Mouse (Mus musculus) left cerebral cortex, adult 18-20 months (tissue): ENCODE results near the gene Arfgef3. TPM values are rescaled to one million over a fixed set of nuclear protein-coding genes. Genes with fewer than 3 reads are reported as not detected.

Experiments used
- DNase-seq, 2 experiments: peaks; one replicate each; pipeline ENCODE4 v3.0.0; 2021 to 2022; ENCODE audit warnings: low spot score in 2 of 2, mixed read lengths in 1 of 2
- long read RNA-seq, 2 experiments: library from polyadenylated mRNA; stranded (forward); transcript quantifications; one replicate each; pipeline ENCODE4 v2.0.0; 2021
- total RNA-seq, 2 experiments: library from RNA; stranded (reverse); gene quantifications; 2 replicates each; pipeline ENCODE4 v1.2.3; 2021

Gene Arfgef3
- 10 to 100 TPM; 91.2 to 96.4 TPM for total RNA-seq
- long read RNA-seq, experiment 1, full-length matches to known transcripts = 3 of 18 reads
- long read RNA-seq, experiment 1, partial matches to known transcripts = 9 of 18 reads
- long read RNA-seq, experiment 1, other reads (novel, unspliced or antisense) = 6 of 18 reads
- long read RNA-seq, experiment 2, full-length matches to known transcripts = 1 of 10 reads
- long read RNA-seq, experiment 2, partial matches to known transcripts = 6 of 10 reads
- long read RNA-seq, experiment 2, other reads (novel, unspliced or antisense) = 3 of 10 reads

DNA sequence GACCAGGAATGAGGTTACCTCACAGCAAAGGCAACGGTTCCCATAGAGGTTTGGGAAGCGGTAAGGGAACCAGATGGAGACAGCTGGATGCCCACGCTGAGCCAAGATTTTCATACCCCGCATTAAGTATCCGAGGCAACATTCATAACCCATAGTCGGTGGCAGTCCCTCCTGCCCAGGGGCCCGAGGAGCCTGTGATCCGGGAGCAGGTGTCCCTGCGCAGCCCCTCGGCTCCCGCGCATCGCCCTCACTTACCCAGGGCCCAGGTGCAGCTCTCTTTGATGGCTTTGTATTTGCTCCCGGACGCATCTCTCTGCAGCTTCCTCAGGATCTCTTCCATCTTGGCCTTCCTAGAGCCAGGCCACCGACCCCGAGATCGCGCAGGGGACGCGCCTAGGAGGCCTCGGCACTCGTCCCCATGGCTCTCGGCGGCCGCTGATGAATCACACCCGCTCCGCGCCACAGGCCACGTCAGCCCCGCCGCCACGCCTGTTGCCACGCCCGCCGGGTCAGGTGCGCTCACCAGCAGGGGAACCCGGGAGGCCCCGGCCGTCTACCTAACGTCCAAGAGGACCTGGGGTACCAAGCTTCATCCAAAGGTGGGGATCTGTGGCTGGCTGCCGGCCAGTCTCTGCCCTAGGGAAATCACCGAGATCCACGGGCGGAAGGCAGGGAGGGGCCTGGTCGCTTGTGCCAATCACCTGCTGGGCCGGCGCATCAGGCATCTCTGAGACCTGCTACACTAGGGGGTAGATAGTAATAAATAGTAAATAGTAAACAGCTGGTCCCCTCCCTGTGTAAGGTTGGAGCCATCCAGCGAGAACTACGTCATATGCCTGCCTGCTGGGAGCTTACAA, at the start of gene Arfgef3:
Gene Arfgef3 (minus strand): TSS at position 664 of the 857 bp plus-strand sequence.
- DNase-seq = peak; percentile 82 to 90

DNA sequence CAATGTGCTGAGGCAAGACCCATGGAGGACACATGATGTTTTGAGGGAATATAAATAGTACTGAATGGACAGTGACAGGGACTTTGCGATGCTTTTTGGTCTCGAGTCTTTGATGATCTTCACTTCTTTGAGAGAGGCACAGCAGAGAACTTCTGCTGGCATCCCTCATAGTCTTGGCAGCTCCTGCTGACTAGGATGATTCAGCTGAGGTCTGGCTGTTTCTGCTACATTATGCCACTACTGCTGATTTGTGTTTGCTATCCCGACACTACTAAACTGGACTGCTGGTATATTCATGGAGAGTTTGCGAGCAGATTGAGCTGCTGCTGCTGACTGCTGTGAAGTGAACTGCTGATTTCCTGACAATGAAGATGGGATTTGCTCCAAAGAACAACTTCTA, 46.3 kb upstream of the Arfgef3 start:
- DNase-seq = no peak

DNA sequence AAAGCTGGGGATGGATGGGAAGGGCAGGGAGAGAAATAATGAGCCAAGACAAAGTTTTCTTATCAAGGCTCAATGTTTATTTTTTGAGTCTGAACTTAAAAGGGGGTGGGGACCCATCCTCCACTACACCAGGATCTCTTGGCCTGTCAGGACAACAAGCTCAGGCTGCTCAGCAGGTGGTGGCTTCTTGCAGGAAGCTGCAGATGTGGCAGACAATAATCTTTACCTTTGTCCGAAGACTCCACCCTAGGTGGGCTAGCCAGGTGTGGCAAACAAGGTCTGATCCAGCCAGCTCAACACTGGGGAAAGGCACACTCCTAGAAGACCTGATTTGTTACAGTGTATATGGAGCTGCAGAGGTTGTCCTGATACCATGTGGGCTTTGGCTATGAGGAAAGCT, 44.9 kb upstream of the Arfgef3 start:
- DNase-seq = no peak

DNA sequence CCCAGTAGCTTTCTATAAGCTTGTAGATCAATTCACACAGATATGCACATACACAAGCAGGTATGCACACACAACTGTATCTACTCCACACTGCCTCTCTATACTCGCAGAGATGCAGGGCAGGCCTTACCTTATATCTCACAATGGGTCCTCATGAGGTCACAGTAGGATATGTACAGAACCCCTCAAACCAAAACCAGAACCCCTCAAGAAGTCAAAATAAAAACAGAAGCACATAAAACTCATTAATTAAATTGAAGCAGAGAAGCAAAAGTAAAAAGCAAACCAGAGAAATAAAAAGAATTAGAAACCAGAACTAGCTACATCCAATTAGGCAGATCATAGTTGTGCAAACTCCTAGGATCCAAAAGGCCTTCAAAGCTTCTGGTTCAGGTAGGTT, 42.9 kb upstream of the Arfgef3 start, which contains the start of gene Gm4922:
Gene Gm4922 (minus strand): TSS at position 101 of the 400 bp plus-strand sequence.
- no peak for DNase-seq

DNA sequence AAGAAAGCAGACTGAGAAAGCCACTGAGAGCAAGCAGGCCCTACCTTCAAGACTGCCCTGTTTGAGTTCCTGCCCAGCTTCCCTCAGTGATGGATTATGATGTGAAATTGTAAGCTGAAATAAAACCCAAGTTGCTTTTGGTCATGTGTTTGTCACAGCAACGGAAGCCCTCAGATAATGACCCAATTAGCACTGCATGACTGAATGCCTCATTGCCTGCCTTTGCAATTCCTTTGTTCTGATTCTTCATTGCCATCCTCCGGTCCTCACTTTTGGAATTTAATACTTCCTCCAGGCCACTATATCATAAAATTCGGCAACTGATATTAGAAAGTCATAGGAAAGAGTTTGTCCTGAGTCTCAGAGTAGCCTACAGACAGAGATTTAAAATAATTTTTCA, 33.8 kb upstream of the Arfgef3 start:
- DNase-seq = no peak

DNA sequence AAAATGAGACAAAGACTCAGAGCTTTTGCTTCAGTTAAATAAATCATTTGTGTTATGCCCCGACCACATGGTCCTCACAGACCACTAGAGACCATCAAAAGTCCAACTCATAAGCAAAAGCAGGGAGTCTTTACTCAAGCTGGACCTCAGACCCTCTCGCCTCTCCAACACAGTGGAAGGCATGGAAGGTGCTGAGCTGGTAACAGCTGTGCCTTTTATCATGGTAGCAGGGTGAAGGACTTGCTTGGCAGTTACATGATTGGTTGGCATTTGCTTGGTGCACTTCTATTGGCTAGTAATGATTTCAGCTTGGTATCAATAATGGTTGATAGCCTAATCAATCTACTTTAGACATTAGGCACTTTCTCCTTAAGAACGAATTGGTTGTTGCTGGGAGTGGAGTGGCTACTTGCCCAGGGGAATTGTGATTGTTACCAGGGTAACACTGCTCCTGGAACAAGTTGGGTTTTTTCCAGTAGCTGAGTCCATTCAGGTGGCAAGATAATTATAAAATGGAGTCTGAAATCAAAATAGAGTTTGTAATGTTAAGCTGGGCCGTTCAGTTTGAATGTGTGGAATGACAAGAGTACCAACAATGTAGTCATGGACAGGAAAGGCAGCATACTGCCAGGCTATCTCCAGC, 28.9 kb upstream of the Arfgef3 start:
- no peak for DNase-seq

DNA sequence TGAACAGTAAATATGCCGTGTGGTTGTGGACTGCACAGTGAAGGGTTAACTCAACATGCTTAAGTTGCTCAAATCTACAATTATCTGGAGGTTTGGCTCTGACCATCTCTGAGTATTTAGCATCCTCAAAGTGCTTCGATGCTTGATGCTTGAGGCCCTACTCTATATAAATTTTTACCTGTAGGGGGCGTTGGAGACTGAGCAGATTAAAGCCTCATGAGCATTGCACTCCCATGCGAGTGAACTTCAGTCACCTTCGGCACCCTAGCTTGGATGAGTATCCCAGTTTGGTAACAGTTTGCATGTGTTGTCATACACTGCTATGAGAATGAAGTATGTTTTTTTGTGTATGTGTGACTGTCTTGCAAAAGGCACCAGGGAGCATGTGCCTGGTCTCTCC, 26.2 kb upstream of the Arfgef3 start:
- DNase-seq = no peak

DNA sequence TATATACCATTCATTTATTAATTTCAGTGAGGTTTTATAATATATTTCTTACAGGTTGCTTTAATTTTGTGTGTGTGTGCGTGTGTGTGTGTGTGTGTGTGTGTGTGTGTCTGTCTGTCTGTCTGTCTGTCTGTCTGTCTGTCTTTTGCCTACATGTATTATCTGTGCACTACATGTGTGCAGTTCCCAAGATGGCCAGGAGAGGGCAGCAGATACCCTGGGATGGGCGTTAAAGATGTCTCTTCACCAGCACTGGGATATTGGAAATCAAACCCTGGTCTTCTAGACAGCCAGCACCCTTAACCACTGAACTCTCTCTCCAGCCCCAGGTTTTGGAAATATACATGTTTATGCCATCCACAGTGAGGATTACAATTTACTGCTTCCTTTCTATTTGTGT, 16.5 kb upstream of the Arfgef3 start:
- DNase-seq = peak in 1 of 2 experiments; percentile 21

DNA sequence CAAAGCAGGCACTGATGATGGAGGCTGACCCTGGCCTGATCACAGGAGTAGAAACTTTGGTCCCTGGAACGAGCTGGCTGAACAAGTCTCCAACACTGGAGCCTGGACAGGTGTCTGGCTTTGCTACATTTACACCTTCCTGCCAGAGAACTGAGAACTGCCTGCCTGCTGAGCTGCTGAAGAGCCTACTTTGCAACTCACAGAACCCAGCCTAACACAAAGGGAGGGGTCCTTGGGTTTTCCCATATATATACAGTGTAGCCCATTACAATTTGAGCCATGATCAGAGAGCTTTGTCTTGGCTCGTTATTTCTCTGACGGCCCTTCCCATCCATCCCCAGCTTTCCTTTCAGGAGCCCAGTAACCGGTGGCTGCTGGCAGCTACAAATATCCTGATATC, 6.3 kb upstream of the Arfgef3 start:
- no peak for DNase-seq

DNA sequence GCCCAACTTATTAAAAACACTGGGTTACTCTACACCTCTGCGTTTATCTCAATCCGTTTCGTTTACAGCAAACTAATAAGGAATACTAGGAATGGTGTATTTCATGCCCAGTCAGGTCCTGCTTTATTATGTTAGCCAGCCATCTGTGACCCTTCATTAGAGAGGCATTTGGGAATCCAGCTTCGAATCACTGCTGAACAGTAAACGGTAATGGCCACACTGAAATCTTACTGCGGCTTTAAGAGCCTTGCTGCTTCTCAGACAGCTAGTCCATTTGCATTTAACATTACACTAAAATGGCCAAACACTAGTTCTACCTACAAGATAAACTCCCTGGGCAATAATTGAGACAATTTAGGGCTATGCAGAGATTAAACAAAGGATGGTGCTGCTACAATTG, 1.7 kb downstream of the Arfgef3 start:
- no peak for DNase-seq

DNA sequence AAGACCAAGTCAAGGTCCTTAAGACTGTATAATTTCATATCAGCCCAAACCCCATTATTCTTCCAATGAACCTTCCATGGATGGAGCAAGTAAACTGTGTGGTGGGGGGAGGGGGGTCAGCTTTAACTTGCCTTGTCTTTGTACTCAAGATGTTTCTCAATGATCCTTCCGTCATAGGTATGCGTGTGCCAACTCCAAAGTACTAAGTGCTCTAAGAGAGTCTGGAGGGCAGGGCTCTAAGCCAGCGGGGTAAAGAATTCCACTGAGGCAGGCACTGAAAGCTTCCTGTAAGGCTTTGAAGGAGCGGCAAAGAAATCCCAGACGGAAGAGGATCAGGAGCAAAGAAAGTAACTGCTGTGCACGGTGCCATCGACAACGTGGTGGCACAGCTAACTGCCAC, 2.7 kb downstream of the Arfgef3 start:
- no peak for DNase-seq

DNA sequence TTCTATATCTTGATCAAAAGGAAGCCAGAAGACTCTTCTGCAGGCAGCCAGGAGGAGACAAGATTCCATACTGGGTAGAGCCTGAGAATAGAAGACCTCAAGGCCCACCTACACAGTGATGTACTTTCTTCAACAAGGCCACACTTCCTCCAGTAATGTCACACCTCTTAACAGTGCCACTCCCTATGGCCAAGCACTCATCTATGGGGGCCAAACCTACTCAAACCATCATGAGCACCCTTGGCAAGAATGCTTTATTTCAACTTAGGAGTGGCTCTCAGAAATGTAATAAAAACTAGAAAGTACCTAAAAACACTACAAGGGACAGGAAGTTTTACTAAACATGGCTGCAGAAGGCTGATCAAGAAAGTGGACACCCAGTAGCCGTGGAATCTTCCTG, 15.2 kb downstream of the Arfgef3 start:
- DNase-seq = no peak

DNA sequence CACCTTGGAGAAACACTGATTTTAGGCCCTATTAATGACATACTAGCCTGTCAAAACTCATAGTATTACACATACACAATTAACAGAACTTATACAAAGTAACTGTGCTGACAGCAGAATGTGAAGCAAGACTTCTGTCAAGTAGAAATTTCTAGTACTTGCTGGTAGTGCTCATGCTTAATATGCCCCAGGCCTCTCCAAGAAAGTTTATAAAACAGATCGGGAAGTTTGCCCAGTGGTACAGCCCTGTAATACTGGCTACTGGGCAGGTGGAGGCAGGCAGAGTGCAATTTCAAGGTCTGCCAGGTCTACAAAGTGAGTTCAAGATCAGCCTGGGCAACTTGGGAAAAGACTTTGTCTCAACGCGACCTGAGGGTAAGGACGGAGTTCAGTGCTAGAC, 32.3 kb downstream of the Arfgef3 start:
- no peak for DNase-seq

DNA sequence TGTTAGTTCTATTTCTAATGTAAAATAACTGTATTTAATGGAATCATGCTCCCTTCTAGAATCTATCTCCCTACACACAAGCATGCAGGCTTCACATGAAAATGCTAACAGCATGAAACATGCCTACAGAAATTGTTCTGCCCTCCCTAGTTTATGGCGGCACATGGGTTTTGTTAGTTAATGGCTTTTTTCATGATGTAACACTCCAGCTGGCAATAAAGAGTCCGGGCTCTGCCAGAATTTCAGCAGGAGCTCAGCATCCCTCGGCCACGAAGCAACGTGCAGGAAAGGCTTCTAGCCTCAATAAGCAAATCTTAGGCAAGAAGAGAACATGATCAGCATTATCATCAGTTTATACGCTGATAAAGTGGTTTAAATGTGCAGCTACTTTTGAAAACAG, 32.8 kb downstream of the Arfgef3 start:
- peak in 1 of 2 experiments; percentile 36 for DNase-seq

DNA sequence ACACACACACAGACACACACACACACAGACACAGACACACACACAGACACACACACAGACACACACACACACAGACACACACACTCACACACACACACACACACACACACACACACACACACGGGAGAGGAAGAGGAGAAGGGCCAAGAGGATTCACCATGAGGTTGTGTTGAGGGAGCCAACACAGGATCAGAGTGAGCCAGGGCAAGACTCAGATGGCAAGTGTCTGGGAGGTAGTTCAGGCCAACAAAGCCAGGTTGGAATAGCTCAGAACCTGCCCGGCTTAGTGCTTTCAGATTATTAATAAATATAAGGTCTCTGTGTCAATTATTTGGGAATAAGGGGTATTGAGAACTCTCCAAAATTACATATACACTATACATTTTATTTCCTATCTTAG, 33.9 kb downstream of the Arfgef3 start:
- DNase-seq = no peak

DNA sequence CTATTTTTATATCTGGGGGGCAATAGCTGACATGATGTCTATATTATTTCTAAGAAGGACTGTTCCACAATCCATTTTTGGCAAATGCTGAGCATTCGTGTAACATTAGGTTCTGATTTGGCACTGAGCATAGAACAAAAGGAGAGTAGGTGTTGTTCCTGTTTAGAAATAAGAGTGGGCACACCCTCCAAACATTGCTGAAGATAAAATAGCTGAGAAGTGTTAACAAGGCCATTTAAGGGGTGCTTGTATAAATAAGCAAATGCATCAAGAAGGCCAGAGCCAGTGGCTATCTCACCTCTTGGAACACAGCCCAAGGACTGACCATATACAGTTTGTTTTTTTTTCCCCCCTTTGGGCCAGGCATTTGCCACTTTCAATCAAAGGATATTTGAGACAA, 35.1 kb downstream of the Arfgef3 start:
- DNase-seq = no peak

DNA sequence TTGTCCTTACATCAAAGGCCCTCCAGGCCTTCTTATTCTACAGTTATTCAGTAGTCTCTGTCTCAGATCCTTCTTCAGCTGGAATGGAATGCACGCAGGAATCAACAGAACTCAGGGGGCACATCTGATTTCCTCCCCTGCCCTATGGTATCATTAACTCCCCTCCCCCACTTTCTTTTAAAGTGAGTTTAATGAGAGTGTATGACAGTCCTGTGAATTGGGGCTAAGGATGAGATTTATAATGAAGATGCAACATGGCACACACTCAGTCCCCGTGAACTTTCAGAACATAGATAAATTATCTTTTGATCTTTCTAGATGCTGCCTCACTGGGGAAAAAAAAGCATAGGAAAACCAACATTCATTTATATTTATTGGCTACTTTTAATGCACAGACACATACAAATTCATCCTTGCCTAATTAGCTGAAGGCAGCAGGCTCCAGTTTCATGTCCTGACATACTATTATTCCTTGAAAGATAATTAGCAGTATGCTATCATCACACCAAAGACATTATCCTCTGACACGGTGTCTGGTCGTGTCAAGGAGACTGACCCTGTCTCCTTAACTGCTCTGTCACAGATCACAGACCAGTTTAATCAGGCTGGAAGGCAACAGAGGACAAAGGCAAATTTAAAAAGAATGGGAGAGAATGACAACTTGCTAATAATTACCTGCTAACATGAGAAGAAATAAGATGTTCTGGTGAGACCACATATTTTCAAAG, 39.2 kb downstream of the Arfgef3 start:
- no peak for DNase-seq

DNA sequence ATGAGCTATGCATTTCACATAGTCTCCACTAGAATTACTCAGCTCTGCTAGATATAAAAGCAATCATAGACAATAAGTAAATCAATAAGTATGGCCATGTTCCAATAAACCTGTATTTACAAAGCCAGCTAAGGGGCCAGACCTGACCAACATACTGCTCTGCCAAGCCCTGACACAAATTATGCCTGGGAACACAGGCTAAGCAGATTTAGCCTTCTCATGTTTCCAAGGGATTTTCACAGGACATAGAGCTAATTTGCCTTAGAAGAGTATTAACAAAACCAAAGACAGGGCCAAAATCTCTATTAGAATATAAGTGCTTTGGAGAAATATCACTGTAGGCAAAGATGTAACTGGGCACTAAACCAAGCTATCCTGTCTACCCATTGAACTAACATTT, 42.2 kb downstream of the Arfgef3 start:
- no peak for DNase-seq

DNA sequence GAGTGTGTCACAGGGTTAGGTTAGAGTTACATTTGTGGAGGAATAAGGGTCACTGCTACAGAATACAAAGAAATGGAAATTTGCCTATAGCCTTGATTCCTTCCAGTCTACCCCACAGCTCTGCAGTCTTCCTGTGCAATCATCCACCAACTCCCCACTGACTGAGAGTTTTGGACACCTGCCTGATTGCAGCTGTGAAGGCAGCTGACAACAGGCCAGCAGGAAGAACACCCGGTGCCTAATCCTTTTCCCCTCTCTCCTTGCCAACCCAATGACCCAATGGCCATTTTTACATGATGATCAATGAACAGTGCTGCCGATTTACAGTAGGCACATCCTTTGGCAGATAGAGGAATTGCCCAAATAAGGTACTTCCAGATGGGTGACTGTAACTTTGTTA, 43.6 kb downstream of the Arfgef3 start:
- no peak for DNase-seq

DNA sequence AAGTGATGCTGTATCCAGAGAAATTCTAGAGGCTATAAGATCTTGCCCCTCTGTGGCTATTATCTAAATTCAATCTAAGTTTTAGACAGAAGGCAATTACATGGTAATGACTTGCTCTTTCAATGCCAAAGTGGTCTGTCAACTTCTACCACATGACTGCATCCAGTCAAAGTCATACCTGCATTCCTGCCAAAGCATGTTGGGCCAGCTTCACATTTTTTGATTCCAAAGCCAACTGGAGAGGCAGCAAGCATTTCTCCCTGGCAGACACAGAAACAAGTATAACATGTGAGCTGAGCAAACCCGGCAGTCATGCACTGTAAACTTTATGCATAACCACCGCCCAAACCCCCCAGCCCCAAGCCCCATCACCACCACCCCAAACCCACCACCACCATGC, 44.6 kb downstream of the Arfgef3 start:
- no peak for DNase-seq

DNA sequence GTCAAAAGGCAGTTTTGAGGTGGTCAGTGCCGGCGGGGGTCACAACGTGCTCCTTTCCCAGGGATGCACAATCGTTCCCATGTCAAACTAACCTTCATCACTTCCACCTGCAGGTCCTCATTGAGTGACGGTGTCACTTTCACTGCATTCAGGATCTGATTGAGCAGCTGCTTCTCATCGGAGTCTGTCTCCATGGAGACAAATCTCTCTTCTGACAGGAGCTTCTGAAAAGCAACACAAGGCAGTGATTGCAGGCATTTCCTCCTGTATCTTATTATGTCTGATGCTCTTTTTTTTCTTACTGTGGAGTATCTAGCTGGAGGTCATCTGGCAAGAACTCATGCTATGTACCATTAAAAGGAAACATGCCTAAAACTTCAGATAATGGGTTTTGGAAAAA, 47.3 kb downstream of the Arfgef3 start:
- no peak for DNase-seq
